Mouse (Mus musculus): ENCODE data around the gene 4930404N11Rik. TPM values are rescaled to one million over a fixed set of nuclear protein-coding genes. Genes with fewer than 3 reads are reported as not detected.

The 4930404N11Rik gene
- polyA plus RNA-seq, 1 experiment from 2014 or later, result not detected

DNA sequence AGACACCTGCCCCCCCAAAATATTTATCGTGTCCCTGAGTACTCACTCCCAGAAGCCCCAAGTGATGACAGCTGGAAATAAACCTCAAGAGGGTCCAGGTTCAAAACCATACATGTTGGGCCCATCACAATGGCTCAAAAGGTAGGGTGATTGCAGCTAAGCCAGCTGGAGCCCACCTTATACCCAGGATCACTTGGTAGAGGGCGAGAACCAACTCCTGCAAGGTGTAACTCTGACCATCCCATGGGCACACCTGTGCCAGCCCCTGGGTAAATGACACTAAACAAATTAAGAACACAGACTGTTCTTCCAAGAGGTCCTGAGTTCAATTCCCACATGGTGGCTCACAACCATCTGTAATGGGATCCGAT is 13.6 kb upstream of the 4930404N11Rik start:
- no peak for ATAC-seq
- H3K27ac ChIP-seq (ENCODE audit: low read depth, low read length), result peak overlapping the region; percentile 76
- H3K4me3 ChIP-seq (ENCODE audit: low read depth, low read length), result peak overlapping the region; percentile 78
- H3K27me3 ChIP-seq (replicated peaks; ENCODE audit: control insufficient read depth, insufficient read depth, low read length), result no peaks in the 10 kb centered on the region
- H3K4me1 ChIP-seq (ENCODE audit: control insufficient read depth, insufficient read depth, low read length), result peaks cover 18% of the 10 kb centered on the region
- peak overlapping the region; percentile 59 for H3K9ac ChIP-seq (ENCODE audit: low read length)
- H3K36me3 ChIP-seq (ENCODE audit: control insufficient read depth, insufficient read depth, low read length), result peaks cover 14% of the 10 kb centered on the region
- DNase-seq (ENCODE audit: low spot score), result no peak
- WGBS, result 59% methylated on average over 3 of the region's 3 CpGs
- no peaks in the 10 kb centered on the region for H3K9me3 ChIP-seq (replicated peaks; ENCODE audit: control insufficient read depth, low read length)
- H3K4me2 ChIP-seq (ENCODE audit: low read length), result peak overlapping the region; percentile 59

DNA sequence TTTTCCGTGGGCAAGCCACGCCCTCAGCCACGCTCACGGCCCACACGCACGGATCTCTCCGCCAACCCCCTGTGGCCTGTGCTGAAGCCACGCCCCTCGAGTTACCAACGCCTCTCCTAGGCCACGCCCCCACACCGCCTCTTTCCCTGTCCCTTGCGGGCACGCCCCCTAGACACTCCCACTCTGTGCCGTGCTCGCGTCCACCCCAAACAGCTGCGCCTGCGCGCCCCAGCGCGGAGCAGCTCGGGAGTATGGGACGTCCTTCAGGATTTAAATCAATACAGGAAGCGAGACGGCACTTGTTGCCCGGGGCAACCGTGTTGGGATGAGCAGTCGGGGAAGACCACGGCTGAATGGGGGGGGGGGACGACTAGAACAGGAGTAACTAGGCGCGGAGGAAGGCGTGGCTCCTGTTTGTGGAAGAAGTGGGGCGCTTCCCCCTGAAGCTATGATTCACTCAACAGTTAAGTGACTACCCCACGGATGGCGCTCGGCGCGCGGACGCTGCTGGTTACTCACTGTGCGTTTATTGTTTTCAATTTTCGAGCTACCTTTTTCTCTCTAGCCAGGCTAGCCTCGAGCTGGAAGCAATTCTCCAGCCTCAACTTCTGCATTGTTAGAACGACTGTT is 13.1 kb upstream of the 4930404N11Rik start:
- peak overlapping the region; percentile 76 for H3K27ac ChIP-seq (ENCODE audit: low read depth, low read length)
- peak overlapping the region; percentile 59 for H3K4me2 ChIP-seq (ENCODE audit: low read length)
- H3K9ac ChIP-seq (ENCODE audit: low read length), result peak overlapping the region; percentile 94
- peaks cover 19% of the 10 kb centered on the region for H3K36me3 ChIP-seq (ENCODE audit: control insufficient read depth, insufficient read depth, low read length)
- peak; percentile 97 for ATAC-seq
- peak; percentile 100 for DNase-seq (ENCODE audit: low spot score)
- peak overlapping the region; percentile 78 for H3K4me3 ChIP-seq (ENCODE audit: low read depth, low read length)
- peaks cover 18% of the 10 kb centered on the region for H3K4me1 ChIP-seq (ENCODE audit: control insufficient read depth, insufficient read depth, low read length)
- H3K9me3 ChIP-seq (replicated peaks; ENCODE audit: control insufficient read depth, low read length), result no peaks in the 10 kb centered on the region
- WGBS, result under 1% methylated on average over 46 of the region's 46 CpGs
- no peaks in the 10 kb centered on the region for H3K27me3 ChIP-seq (replicated peaks; ENCODE audit: control insufficient read depth, insufficient read depth, low read length)

DNA sequence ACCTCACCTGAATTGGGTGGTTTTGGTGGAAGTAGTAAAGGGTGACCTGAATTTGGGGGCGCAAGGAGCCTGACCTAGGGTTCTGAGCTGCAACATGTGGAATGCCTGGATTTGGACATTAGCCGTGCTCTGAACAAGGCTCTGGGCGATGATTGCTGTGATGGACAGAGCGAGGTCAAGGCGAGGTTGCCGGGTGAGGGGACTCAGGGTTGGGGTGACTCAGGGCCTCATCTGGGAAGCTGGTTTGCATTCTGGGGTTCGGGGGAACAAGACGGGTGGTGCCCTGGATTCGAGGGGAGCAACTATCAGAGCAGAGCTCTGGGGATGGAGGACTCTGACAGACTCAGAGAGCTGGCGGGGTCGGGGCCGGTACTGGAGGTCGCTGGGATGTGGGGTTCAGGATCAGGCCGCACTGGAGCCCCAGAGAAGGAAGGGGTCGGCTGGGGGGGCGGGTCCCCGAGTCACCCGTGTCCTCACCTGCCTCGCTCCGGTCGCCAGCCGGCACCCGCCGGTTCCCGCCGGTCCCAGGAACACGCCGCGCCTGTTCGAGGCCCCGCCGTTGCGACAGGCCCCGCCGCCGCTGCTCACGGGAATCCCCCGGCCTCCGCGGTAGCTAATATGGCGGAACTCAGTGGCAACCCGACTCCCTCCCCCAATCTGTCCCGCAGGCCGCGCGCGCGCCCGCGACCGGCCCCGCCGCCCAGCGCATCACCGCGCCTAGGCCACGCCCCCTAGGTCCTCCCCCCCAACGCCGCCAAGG is 12.4 kb upstream of the 4930404N11Rik start, which contains the start of gene Fzr1:
Gene Fzr1 (minus strand): TSS at position 724 of the 760 bp plus-strand sequence.
- H3K9me3 ChIP-seq (replicated peaks; ENCODE audit: control insufficient read depth, low read length), result no peaks in the 10 kb centered on the region
- peak within 1 kb of the TSS; percentile 78 for H3K4me3 ChIP-seq (ENCODE audit: low read depth, low read length)
- peak within 1 kb of the TSS; percentile 76 for H3K27ac ChIP-seq (ENCODE audit: low read depth, low read length)
- peak within 1 kb of the TSS; percentile 94 for H3K9ac ChIP-seq (ENCODE audit: low read length)
- WGBS, result under 1% methylated on average over 53 of the region's 59 CpGs
- peaks cover 26% of the 10 kb centered on the region for H3K36me3 ChIP-seq (ENCODE audit: control insufficient read depth, insufficient read depth, low read length)
- H3K4me1 ChIP-seq (ENCODE audit: control insufficient read depth, insufficient read depth, low read length), result peaks cover 18% of the 10 kb centered on the region
- H3K4me2 ChIP-seq (ENCODE audit: low read length), result peak within 1 kb of the TSS; percentile 91
- H3K27me3 ChIP-seq (replicated peaks; ENCODE audit: control insufficient read depth, insufficient read depth, low read length), result no peaks in the 10 kb centered on the region
- peak; percentile 77 for ATAC-seq
- no peak for DNase-seq (ENCODE audit: low spot score)

DNA sequence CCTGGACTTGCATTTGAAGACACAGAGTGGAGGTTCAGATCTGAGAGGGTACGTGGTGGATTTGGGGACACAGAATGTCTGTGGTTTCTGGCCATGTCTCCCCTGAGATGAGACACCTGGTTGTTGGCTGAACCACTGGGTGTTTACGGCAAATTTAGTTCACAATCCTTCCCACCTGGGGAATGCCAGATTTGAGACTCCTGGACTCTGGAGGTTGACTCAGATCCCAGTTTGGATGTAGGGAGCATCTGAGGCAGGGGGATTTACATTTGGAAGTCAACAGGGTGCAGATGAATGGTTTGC is 11.7 kb upstream of the 4930404N11Rik start:
- peak overlapping the region; percentile 91 for H3K4me2 ChIP-seq (ENCODE audit: low read length)
- DNase-seq (ENCODE audit: low spot score) (no peak), ATAC-seq (no peak)
- peak overlapping the region; percentile 94 for H3K9ac ChIP-seq (ENCODE audit: low read length)
- WGBS, result 69% methylated on average over 2 of the region's 2 CpGs
- H3K27ac ChIP-seq (ENCODE audit: low read depth, low read length), result no peak overlapping the region
- no peaks in the 10 kb centered on the region for H3K27me3 ChIP-seq (replicated peaks; ENCODE audit: control insufficient read depth, insufficient read depth, low read length)
- H3K9me3 ChIP-seq (replicated peaks; ENCODE audit: control insufficient read depth, low read length), result no peaks in the 10 kb centered on the region
- peak overlapping the region; percentile 78 for H3K4me3 ChIP-seq (ENCODE audit: low read depth, low read length)
- H3K36me3 ChIP-seq (ENCODE audit: control insufficient read depth, insufficient read depth, low read length), result peaks cover 32% of the 10 kb centered on the region
- peaks cover 18% of the 10 kb centered on the region for H3K4me1 ChIP-seq (ENCODE audit: control insufficient read depth, insufficient read depth, low read length)

DNA sequence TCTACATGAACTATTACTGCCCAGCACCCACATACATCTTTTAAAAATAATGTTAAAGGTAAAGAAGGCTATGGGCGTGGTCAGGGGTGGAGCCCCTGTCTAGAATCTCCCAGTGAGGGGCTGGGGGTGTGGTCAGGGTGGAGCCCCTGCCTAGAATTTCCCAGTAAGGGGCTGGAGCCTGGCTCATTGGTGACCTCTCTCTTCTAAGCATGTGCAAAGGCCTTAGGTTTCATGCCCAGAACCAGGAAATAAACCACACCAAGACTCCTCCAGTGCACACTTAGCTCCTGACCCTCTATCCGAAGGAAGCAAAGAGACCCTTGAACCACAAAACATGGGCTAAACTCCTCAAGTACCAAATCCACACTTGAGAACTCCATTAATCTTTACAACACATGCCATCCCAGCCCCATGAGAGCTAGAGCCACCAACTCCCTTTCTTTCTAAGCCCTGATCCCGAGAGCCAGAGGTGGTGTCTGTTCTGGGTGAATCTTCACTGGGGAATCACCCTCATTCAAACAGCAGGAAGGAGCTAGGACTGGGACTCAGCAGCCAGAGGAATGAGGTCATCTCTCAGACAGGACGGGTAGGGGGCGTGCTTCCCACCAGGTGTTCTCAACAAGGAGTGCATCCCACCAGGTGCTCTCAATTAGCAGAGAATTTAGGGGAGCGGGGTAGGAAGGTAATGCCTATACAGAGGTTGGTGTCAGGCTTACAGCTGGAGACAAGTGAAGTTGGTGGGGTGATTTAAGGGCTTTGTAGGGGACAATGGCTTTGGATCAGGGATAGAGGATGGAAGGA is 11.1 kb upstream of the 4930404N11Rik start:
- DNase-seq (ENCODE audit: low spot score) (no peak), ATAC-seq (no peak)
- H3K36me3 ChIP-seq (ENCODE audit: control insufficient read depth, insufficient read depth, low read length), result peaks cover 33% of the 10 kb centered on the region
- no peaks in the 10 kb centered on the region for H3K27me3 ChIP-seq (replicated peaks; ENCODE audit: control insufficient read depth, insufficient read depth, low read length)
- no peaks in the 10 kb centered on the region for H3K9me3 ChIP-seq (replicated peaks; ENCODE audit: control insufficient read depth, low read length)
- H3K4me2 ChIP-seq (ENCODE audit: low read length), result peak overlapping the region; percentile 91
- peak overlapping the region; percentile 78 for H3K4me3 ChIP-seq (ENCODE audit: low read depth, low read length)
- no peak overlapping the region for H3K27ac ChIP-seq (ENCODE audit: low read depth, low read length)
- peaks cover 18% of the 10 kb centered on the region for H3K4me1 ChIP-seq (ENCODE audit: control insufficient read depth, insufficient read depth, low read length)
- 50% methylated on average over 6 of the region's 6 CpGs for WGBS
- peak overlapping the region; percentile 94 for H3K9ac ChIP-seq (ENCODE audit: low read length)

DNA sequence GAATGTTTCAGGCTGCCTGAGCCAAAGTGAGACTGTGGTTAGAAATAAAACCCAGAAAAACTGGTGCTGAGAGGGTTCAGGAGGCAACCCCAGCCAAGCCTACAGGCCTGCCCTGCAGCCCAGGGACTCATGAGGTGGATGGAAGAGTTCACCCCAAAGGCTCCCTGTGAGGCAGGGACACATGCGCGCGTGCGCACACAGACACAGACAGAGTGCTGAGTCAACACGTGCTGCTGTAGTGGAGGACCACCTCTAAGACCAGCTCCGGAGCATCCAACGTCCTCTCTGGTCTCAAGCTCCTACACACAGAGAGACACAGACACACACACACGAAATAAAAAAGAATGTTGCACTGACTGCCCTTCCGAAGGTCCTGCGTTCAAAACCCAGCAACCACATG is 9.7 kb upstream of the 4930404N11Rik start:
- Histone ChIP-seq H3K9me3 (replicated peaks; ENCODE audit: control insufficient read depth, low read length) (no peaks in the 10 kb centered on the region), H3K4me2 (ENCODE audit: low read length) (no peak overlapping the region), H3K4me3 (ENCODE audit: low read depth, low read length) (no peak overlapping the region), H3K4me1 (ENCODE audit: control insufficient read depth, insufficient read depth, low read length) (peaks cover 18% of the 10 kb centered on the region), H3K9ac (ENCODE audit: low read length) (no peak overlapping the region), H3K27me3 (replicated peaks; ENCODE audit: control insufficient read depth, insufficient read depth, low read length) (no peaks in the 10 kb centered on the region), H3K36me3 (ENCODE audit: control insufficient read depth, insufficient read depth, low read length) (peaks cover 47% of the 10 kb centered on the region), H3K27ac (ENCODE audit: low read depth, low read length) (no peak overlapping the region)
- ATAC-seq (no peak), DNase-seq (ENCODE audit: low spot score) (no peak)
- 96% methylated on average over 10 of the region's 10 CpGs for WGBS

DNA sequence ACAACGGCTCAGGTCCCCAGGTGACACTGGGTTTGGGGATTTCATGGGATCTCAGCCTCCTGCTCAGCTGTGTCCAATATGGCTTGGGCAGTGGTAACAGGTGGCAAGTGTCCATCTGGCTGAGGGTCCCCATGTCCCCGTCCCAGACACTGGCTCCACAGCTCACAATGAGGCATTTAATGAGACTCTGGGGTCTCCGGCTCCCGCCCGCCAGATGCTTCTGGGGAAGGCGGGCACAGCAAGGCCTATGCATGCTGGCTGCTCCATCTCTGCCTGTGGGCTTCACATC is 1.5 kb upstream of the 4930404N11Rik start:
- 80% methylated on average over 6 of the region's 6 CpGs for WGBS
- Histone ChIP-seq H3K4me3 (ENCODE audit: low read depth, low read length) (no peak overlapping the region), H3K9me3 (replicated peaks; ENCODE audit: control insufficient read depth, low read length) (no peaks in the 10 kb centered on the region)

GRCm38 (mm10) chr10:81366477-81367206 is 1.0 kb upstream of the 4930404N11Rik start:
- H3K9ac ChIP-seq (ENCODE audit: low read length), result no peak overlapping the region

More for the DNA sequence above, 1.5 kb upstream of the 4930404N11Rik start:
- ATAC-seq (no peak), DNase-seq (ENCODE audit: low spot score) (no peak)
- peaks cover 27% of the 10 kb centered on the region for H3K27me3 ChIP-seq (replicated peaks; ENCODE audit: control insufficient read depth, insufficient read depth, low read length)
- peaks cover 62% of the 10 kb centered on the region for H3K36me3 ChIP-seq (ENCODE audit: control insufficient read depth, insufficient read depth, low read length)
- H3K27ac ChIP-seq (ENCODE audit: low read depth, low read length), result no peak overlapping the region
- H3K9ac ChIP-seq (ENCODE audit: low read length), result no peak overlapping the region
- no peak overlapping the region for H3K4me2 ChIP-seq (ENCODE audit: low read length)
- peaks cover 16% of the 10 kb centered on the region for H3K4me1 ChIP-seq (ENCODE audit: control insufficient read depth, insufficient read depth, low read length)

More at GRCm38 (mm10) chr10:81366477-81367206, 1.0 kb upstream of the 4930404N11Rik start:
- peaks cover 61% of the 10 kb centered on the region for H3K36me3 ChIP-seq (ENCODE audit: control insufficient read depth, insufficient read depth, low read length)
- H3K9me3 ChIP-seq (replicated peaks; ENCODE audit: control insufficient read depth, low read length), result no peaks in the 10 kb centered on the region
- no peak overlapping the region for H3K27ac ChIP-seq (ENCODE audit: low read depth, low read length)
- no peak overlapping the region for H3K4me2 ChIP-seq (ENCODE audit: low read length)
- ATAC-seq (no peak), DNase-seq (ENCODE audit: low spot score) (no peak)
- H3K27me3 ChIP-seq (replicated peaks; ENCODE audit: control insufficient read depth, insufficient read depth, low read length), result peaks cover 27% of the 10 kb centered on the region
- WGBS, result 82% methylated on average over 6 of the region's 6 CpGs
- peaks cover 16% of the 10 kb centered on the region for H3K4me1 ChIP-seq (ENCODE audit: control insufficient read depth, insufficient read depth, low read length)
- H3K4me3 ChIP-seq (ENCODE audit: low read depth, low read length), result no peak overlapping the region

All from forebrain, embryonic 14.5 days (tissue).